Mouse (Mus musculus) small intestine, adult 2 months (tissue): ENCODE results near the gene Nipal3.

Experiments
- CTCF ChIP-seq: fragments of 200-500 bp; IDR thresholded peaks from 2 replicates; pipeline ENCODE4 v1.5.1; 2012; ENCODE audit warnings: low read depth, mild to moderate bottlenecking, control low read depth, inconsistent platforms, low read length, moderate library complexity, mixed read lengths; ENCODE audit not compliant: insufficient replicate concordance, insufficient read length; ENCODE audit errors: extremely low read depth
- POLR2A ChIP-seq: fragments of 200-500 bp; IDR thresholded peaks from 2 replicates; pipeline ENCODE4 v1.6.1; 2012; ENCODE audit warnings: low read depth, mild to moderate bottlenecking, control low read depth, inconsistent platforms, low read length, moderate library complexity

- no peak for TF ChIP-seq CTCF
- no peak for TF ChIP-seq POLR2A
Measured at GRCm38 (mm10) chr4:135453164-135453563, 41.7 kb downstream of the Nipal3 start.
